Mouse (Mus musculus) cortical plate, adult 2 months (tissue): ENCODE data around the gene Surf2. TPM values are rescaled to one million over a fixed set of nuclear protein-coding genes. Genes with fewer than 3 reads are reported as not detected.

Experiments
- H3K27ac ChIP-seq: fragments of 200-500 bp; 2 replicates; pipeline ENCODE4 v1.5.1; 2012; ENCODE audit warnings: low read length, control low read depth, inconsistent platforms; ENCODE audit not compliant: insufficient read depth
- H3K4me1 ChIP-seq: fragments of 200-500 bp; 2 replicates; pipeline ENCODE4 v1.6.1; 2011; ENCODE audit warnings: low read length; ENCODE audit not compliant: control insufficient read depth, insufficient read depth
- H3K4me3 ChIP-seq: fragments of 200-500 bp; 2 replicates; pipeline ENCODE4 v1.5.1; 2011; ENCODE audit warnings: mild to moderate bottlenecking, low read length, control low read depth; ENCODE audit not compliant: insufficient read depth
- CTCF ChIP-seq: fragments of 200-500 bp; IDR thresholded peaks from 2 replicates; pipeline ENCODE4 v1.5.1; 2011; ENCODE audit warnings: mild to moderate bottlenecking, control low read depth, low read length; ENCODE audit not compliant: insufficient read depth; ENCODE audit errors: extremely low read depth
- POLR2A ChIP-seq: fragments of 200-500 bp; IDR thresholded peaks from 2 replicates; pipeline ENCODE4 v1.6.1; 2011; ENCODE audit warnings: mild to moderate bottlenecking, low read length, control low read depth; ENCODE audit not compliant: insufficient read depth; ENCODE audit errors: extremely low read depth
- polyA plus RNA-seq: library from polyadenylated mRNA; depleted of rRNA; stranded (reverse); fragments of >200 nt; gene quantifications from 2 replicates; pipeline ENCODE4 v1.2.3, GENCODE M21; 2012

The Surf2 gene
- polyA plus RNA-seq, 1 experiment: 56.9 TPM

DNA sequence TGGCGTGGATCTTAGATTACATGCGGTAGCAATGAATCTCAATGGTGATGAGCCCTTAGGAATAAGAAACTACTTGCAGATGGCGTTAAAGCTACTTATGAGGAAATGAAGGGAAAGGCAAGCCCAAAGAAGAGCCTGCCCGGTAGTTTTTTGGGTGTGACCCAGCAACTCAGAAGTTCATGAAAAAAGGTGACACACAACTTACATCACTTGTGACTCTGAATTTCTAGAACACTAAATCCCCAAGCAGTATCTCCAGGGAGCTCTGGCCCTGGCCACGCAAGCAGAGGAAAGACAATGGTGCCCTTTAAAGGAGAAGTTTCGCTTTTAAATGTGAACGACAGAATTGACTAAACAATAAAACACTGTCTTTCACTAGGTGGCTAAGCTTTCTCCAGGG, 12.9 kb upstream of the Surf2 start:
- Histone ChIP-seq H3K4me1 (peaks cover 8% of the 10 kb centered on the region), H3K4me3 (peak overlapping the region; percentile 83), H3K27ac (peak overlapping the region; percentile 17; the same call in 1 of the 2 replicates)
- no peak for TF ChIP-seq POLR2A
- no peak for TF ChIP-seq CTCF

DNA sequence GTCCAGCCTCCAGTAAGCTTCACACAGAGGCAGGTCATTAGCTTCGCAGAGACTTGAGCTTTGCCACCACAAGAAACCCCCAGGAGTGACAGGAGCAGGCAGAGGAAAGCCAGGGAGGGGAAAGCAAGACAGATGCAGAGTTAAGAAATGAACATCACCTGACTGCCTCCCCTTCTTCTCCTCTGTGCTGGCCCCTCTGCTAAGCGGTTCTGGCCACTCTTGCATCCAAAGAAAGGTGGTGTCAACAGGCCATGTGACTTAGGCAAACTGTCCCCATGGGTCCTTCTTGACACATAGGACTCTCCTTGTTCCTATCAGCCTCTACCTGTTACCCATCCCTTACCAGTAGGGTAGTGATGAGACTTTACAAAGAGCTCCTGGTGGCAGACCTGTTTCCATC, 10.2 kb upstream of the Surf2 start:
- TF ChIP-seq CTCF: no peak
- no peak for TF ChIP-seq POLR2A
- no peak overlapping the region for H3K4me3 ChIP-seq
- peaks cover 12% of the 10 kb centered on the region for H3K4me1 ChIP-seq
- H3K27ac ChIP-seq: no peak overlapping the region

DNA sequence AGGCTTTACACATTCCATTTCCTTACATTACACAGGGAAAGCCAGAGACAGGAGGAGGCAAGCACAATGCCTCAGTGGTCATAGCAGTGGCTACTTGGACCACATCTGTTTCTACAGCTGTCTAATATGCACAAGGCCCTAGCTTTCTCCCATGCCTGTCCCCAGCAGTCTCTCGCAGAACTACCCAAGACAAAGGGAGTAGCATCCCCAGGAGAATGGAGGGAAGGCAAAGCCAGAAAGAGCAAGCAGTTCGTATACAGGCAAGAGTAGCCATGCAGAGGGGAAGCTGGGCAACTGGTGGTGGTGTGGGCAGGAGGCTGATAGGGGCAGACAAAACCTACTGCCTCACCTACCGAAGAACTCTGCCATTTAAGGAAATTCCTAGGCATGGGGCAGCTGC, 9.7 kb upstream of the Surf2 start:
- no peak overlapping the region for H3K4me3 ChIP-seq
- H3K27ac ChIP-seq: no peak overlapping the region
- TF ChIP-seq CTCF: no peak
- TF ChIP-seq POLR2A: no peak
- H3K4me1 ChIP-seq: peaks cover 12% of the 10 kb centered on the region

DNA sequence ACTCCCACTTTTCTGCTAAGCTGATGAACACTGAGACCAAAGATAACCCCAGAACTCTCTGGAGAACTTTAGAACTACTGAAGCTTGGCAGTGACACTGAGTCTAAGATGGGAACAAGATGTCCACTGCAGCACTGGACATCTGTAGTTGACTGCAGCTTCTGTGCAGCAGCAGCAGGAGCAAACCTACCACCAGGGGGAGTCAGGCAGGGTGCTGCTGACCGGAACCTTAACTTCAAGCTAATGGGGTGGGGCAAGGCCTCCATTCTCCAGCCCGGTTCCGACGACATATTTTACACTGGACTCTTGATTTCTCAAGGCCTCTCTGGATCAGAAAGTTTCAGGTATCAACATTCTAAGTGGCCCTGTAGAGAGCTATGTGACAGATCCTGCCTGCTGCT, 9.1 kb upstream of the Surf2 start:
- TF ChIP-seq CTCF: peak; percentile 58
- TF ChIP-seq POLR2A: no peak
- peaks cover 9% of the 10 kb centered on the region for H3K4me1 ChIP-seq
- H3K4me3 ChIP-seq: no peak overlapping the region
- H3K27ac ChIP-seq: no peak overlapping the region

DNA sequence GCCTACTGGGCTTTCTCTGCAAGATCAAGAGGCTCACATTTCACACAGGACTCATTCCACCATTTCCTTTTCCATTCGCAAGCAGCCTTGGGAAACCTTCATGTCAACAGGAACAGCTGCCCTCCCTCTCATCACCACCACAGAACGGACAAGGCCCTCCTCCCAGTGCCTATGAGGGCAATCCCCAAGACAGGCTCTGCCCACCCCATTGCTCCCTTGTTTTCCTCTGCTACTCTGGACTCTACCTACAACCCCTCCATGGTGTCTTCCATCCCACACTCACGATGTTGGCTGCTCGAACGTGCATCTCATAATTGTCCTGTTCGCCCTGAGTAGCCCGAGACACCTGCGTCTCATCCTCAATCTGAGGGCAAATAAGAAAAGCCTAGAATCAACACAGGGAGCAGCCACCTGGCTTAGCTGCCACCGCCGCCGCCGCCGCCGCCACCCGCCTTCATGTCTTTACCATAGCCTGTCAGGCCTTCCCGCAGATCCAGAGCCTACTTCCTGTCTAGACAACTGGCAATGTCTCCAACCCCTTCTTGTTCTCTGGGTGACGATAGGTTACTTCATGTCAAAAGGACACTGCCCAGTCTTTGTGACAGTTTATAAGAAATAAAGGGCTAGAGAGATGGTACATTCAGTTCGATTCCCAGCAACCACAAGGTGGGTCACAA, 7.3 kb upstream of the Surf2 start:
- Histone ChIP-seq H3K4me3 (no peak overlapping the region; the same call in 1 of the 2 replicates), H3K4me1 (peaks cover 5% of the 10 kb centered on the region; the same call in 1 of the 2 replicates), H3K27ac (no peak overlapping the region)
- TF ChIP-seq POLR2A: no peak
- TF ChIP-seq CTCF: no peak

DNA sequence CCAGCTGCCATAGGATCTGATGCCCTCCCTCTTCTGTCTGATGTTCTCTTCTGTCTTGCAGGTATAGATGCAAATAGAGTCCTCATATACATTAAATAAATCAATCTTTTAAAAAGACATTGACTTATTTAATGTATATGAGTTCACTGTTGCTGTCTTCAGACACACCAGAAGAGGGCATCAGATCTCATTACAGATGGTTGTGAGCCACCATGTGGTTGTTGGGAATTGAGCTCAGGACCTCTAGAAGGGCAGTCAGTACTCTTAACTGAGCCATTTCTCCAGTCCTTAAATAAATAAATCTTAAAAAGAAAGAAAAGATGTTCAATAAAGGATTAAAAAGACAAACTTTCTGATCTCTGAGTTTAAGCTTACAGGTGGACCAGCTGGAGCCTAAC, 6.8 kb upstream of the Surf2 start:
- Histone ChIP-seq H3K27ac (no peak overlapping the region), H3K4me3 (peak overlapping the region; percentile 88), H3K4me1 (peaks cover 4% of the 10 kb centered on the region; the same call in 1 of the 2 replicates)
- TF ChIP-seq POLR2A (no peak), CTCF (no peak)

DNA sequence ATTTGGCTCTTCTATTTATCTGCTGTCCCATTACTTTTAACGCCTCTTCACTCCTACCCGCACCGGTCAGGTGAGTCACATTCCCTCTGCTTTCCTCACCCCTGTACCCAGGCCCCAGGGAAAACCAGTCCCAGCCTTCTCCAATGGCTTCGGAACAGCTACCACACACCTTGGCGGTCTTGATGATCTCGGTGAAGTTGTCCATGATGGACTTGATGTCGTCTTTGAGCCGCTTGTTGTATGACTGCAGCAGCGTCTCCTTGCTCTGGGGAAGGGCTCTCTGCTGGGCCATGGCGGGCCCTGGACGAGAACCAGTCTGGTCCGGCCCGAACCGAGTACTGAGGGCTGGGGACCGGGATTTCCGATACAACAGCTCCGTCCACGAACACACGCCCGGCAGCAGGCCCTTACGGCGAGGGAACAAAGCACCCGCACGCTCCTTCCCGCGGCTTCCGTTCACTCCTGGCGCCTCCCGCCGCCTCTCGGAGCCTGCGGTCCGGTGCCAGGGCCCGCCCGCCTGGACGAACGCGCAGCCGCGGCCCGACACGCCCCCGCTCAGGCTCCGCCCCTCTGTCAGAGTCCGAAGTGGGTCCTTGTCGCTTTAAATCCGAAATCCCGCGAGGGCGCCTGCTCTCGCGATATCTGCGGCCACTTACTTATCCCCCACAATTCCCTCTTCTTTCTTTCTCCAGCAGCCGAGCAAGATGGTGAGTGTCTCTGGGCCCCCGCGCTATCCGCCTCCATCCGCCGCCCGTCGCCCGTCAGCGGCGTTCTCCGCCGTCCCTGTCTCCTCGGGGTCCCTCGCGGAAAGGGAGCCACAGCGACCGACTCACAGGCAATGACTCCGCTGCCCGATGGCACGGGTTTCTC, 5.8 kb upstream of the Surf2 start, which contains the start of the genes Med22 and Rpl7a:
TSS of gene Med22 (minus strand) at position 554 of the 870 bp plus-strand sequence.
TSS of gene Rpl7a (plus strand) at position 641 of the 870 bp plus-strand sequence.
- Histone ChIP-seq H3K4me3 (peak within 1 kb of the TSS; percentile 88), H3K4me1 (peaks cover 4% of the 10 kb centered on the region; the same call in 1 of the 2 replicates), H3K27ac (peak within 1 kb of the TSS; percentile 78)
- no peak for TF ChIP-seq CTCF
- peak; percentile 96 for TF ChIP-seq POLR2A

DNA sequence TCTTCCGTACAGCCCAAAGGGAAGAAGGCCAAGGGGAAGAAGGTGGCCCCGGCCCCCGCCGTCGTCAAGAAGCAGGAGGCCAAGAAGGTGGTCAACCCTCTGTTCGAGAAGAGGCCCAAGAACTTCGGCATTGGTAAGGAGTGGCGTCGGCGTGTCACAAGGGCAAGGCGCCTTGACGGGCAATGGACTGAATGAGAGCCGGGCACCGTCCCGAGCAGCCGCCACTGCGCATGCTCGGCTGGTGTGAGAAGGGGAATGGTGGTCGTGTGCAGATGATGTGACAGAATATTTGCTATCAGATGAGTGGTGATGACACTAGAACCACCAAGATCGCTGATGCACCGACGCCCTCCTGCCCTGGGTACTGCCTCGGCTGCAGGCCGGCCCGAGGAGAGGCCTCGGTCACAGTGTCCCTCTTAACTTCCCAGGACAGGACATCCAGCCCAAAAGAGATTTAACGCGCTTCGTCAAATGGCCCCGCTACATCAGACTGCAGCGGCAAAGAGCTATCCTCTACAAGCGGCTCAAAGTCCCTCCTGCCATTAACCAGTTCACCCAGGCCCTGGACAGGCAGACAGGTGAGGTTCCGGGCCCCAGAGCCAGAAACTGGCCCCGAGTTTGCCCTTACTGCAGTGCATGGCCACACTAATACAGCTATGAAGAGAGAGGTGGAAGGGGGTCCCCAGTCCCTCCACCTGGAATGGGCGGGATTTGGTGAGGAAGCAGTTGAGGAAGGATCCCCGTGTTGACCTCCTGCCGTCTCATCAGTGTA, 5.0 kb upstream of the Surf2 start:
- Histone ChIP-seq H3K4me1 (peaks cover 4% of the 10 kb centered on the region; the same call in 1 of the 2 replicates), H3K4me3 (peak overlapping the region; percentile 88), H3K27ac (peak overlapping the region; percentile 78)
- TF ChIP-seq POLR2A: peak; percentile 21; the same call in 1 of the 2 replicates
- TF ChIP-seq CTCF: no peak

DNA sequence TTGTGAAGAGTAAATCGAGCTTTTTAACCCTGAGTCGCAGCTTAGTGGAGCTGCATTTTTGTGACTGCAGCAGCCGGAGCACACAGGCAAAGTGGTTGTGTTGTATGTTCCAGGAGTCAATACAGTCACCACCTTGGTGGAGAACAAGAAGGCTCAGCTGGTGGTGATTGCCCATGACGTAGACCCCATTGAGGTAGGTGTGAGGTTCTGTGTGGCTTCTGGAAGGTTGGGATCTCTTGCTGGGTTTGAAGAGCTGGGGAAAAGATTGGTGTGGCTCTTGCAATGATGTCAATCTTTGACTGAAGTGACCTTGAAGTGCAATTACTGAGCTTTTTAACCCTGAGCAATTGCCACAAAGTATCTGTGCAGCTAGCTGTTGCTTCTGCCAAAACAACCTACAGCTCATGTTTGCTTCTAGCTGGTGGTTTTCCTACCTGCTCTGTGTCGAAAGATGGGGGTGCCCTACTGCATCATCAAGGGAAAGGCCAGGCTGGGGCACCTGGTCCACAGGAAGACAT, 3.9 kb upstream of the Surf2 start:
- no peak for TF ChIP-seq POLR2A
- TF ChIP-seq CTCF: no peak
- H3K27ac ChIP-seq: no peak overlapping the region
- H3K4me1 ChIP-seq: peaks cover 6% of the 10 kb centered on the region
- H3K4me3 ChIP-seq: no peak overlapping the region; the same call in 1 of the 2 replicates
